Mouse (Mus musculus) kidney, postnatal 14 days (tissue): ENCODE data around the gene Msh5.
"Not testable (repeated sequence)": the region's sequence is repeated elsewhere in the genome, so short reads cannot be mapped to it uniquely, and the experiment has no call there.

Experiments used
- DNase-seq: peaks from one replicate; pipeline ENCODE4 v3.0.0; 2022; ENCODE audit warnings: mixed read lengths

Msh5 gene

GRCm38 (mm10) chr17:35047688-35048087, 1.1 kb upstream of the Msh5 start:
- peak; percentile 73 for DNase-seq

- DNase-seq, result no peak
Observed at GRCm38 (mm10) chr17:35045807-35046680, 501 bp downstream of the Msh5 start.

GRCm38 (mm10) chr17:35044904-35045806, 1.4 kb downstream of the Msh5 start:
- DNase-seq, result no peak

- DNase-seq, result no peak
Observed at GRCm38 (mm10) chr17:35043794-35044193, 2.8 kb downstream of the Msh5 start.

GRCm38 (mm10) chr17:35039121-35039873, 7.2 kb downstream of the Msh5 start:
- DNase-seq, result no peak

- no peak for DNase-seq
Observed at GRCm38 (mm10) chr17:35034896-35035295, 11.6 kb downstream of the Msh5 start.

- DNase-seq, result not testable (repeated sequence)
Observed at GRCm38 (mm10) chr17:35033703-35034102, 12.8 kb downstream of the Msh5 start.

GRCm38 (mm10) chr17:35032323-35032870, 14.1 kb downstream of the Msh5 start:
- no peak for DNase-seq

- DNase-seq, result no peak
Observed at GRCm38 (mm10) chr17:35031880-35032279, 14.7 kb downstream of the Msh5 start.

GRCm38 (mm10) chr17:35031272-35031671, 15.3 kb downstream of the Msh5 start:
- no peak for DNase-seq

GRCm38 (mm10) chr17:35029691-35030532, 16.6 kb downstream of the Msh5 start:
- DNase-seq, result no peak

- no peak for DNase-seq
Observed at GRCm38 (mm10) chr17:35028315-35028714, 18.2 kb downstream of the Msh5 start.

- DNase-seq, result no peak
Observed at GRCm38 (mm10) chr17:35027277-35028068, 19.1 kb downstream of the Msh5 start, which contains the start of gene Sapcd1. TSS of gene Sapcd1 (minus strand) at chr17:35028016.

- no peak for DNase-seq
Observed at GRCm38 (mm10) chr17:35026206-35026605, 20.3 kb downstream of the Msh5 start.

GRCm38 (mm10) chr17:35024691-35025488, 21.7 kb downstream of the Msh5 start:
- DNase-seq, result no peak

GRCm38 (mm10) chr17:35024261-35024660, 22.3 kb downstream of the Msh5 start:
- DNase-seq, result no peak

- no peak for DNase-seq
Observed at GRCm38 (mm10) chr17:35023756-35024155, 22.8 kb downstream of the Msh5 start.

GRCm38 (mm10) chr17:35023221-35023620, 23.3 kb downstream of the Msh5 start:
- DNase-seq, result no peak

GRCm38 (mm10) chr17:35022541-35023060, 23.9 kb downstream of the Msh5 start:
- no peak for DNase-seq
